Mouse (Mus musculus) MEL (cell line): Measurements from ENCODE around the gene Farsa. TPM values are rescaled to one million over a fixed set of nuclear protein-coding genes. Genes with fewer than 3 reads are reported as not detected.

ENCODE experiments used
- DNase-seq: peaks from one replicate; pipeline ENCODE4 v3.0.0; 2011; ENCODE audit warnings: low read depth, low spot score
- H3K27ac ChIP-seq: 2 replicates; pipeline ENCODE4 v1.5.1; 2012; ENCODE audit warnings: low read depth, mild to moderate bottlenecking, control low read depth, low read length, moderate library complexity; ENCODE audit not compliant: control insufficient read depth
- H3K27me3 ChIP-seq, 2 experiments: fragments of 150-350 bp in 1 of 2; sonication (generic) in 1 of 2; 2 replicates each; pipeline ENCODE4 v1.6.1; 2012; ENCODE audit warnings: low read length in 2 of 2, mild to moderate bottlenecking in 2 of 2, improper control_type of control experiment in 1 of 2, moderate library complexity in 1 of 2; ENCODE audit not compliant: insufficient read depth in 2 of 2, control insufficient read depth in 1 of 2
- H3K36me3 ChIP-seq, 2 experiments: 2 replicates each; pipeline ENCODE4 v1.6.1; 2012 to 2014; ENCODE audit warnings: low read length in 2 of 2, improper control_type of control experiment in 1 of 2, inconsistent platforms in 1 of 2, mild to moderate bottlenecking in 1 of 2; ENCODE audit not compliant: insufficient read depth in 2 of 2, control insufficient read depth in 1 of 2
- H3K4me1 ChIP-seq, 2 experiments: fragments of 150-350 bp in 1 of 2; sonication (generic) in 1 of 2; 2 replicates each; pipeline ENCODE4 v1.6.1; 2012; ENCODE audit warnings: low read length in 2 of 2, improper control_type of control experiment in 1 of 2, mild to moderate bottlenecking in 1 of 2; ENCODE audit not compliant: insufficient read depth in 2 of 2, control insufficient read depth in 1 of 2
- H3K4me3 ChIP-seq, 2 experiments: fragments of 150-350 bp in 1 of 2; sonication (generic) in 1 of 2; 2 replicates each; pipeline ENCODE4 v1.5.1; 2012; ENCODE audit warnings: low read depth in 2 of 2, low read length in 2 of 2, mild to moderate bottlenecking in 2 of 2, moderate library complexity in 2 of 2, control low read depth in 1 of 2, improper control_type of control experiment in 1 of 2; ENCODE audit not compliant: control insufficient read depth in 1 of 2, insufficient read depth in 1 of 2
- H3K79me2 ChIP-seq: 2 replicates; pipeline ENCODE4 v1.6.1; 2012; ENCODE audit warnings: mild to moderate bottlenecking, low read length, moderate library complexity; ENCODE audit not compliant: control insufficient read depth, poor library complexity, insufficient read depth
- H3K9ac ChIP-seq: 2 replicates; pipeline ENCODE4 v1.6.1; 2012; ENCODE audit warnings: low read depth, mild to moderate bottlenecking, control low read depth, low read length, moderate library complexity; ENCODE audit not compliant: control insufficient read depth, poor library complexity, severe bottlenecking
- H3K9me3 ChIP-seq: fragments of 150-350 bp; sonication (generic); replicated peaks from 2 replicates; pipeline ENCODE4 v1.6.1; 2012; ENCODE audit warnings: mild to moderate bottlenecking, low read length, improper control_type of control experiment, moderate library complexity; ENCODE audit not compliant: insufficient read depth
- CHD2 ChIP-seq: IDR thresholded peaks from 2 replicates; pipeline ENCODE4 v1.6.1; 2011; ENCODE audit warnings: low read length, improper control_type of control experiment
- CTCF ChIP-seq, 3 experiments: IDR thresholded peaks in 2 of 3; conservative IDR thresholded peaks in 1 of 3; 2 replicates each; pipeline ENCODE4 v1.5.1; 2011 to 2012; ENCODE audit warnings: low read length in 3 of 3, low read depth in 2 of 3, mild to moderate bottlenecking in 2 of 3, improper control_type of control experiment in 1 of 3, inconsistent platforms in 1 of 3, mixed read lengths in 1 of 3, moderate library complexity in 1 of 3; ENCODE audit not compliant: control insufficient read depth in 1 of 3, insufficient read depth in 1 of 3, poor library complexity in 1 of 3, severe bottlenecking in 1 of 3
- ELF1 ChIP-seq: IDR thresholded peaks from 2 replicates; pipeline ENCODE4 v1.6.1; 2014; ENCODE audit warnings: low read depth, mild to moderate bottlenecking, inconsistent platforms, low read length, improper control_type of control experiment, moderate library complexity
- ETS1 ChIP-seq: IDR thresholded peaks from 2 replicates; pipeline ENCODE4 v1.6.1; 2012; ENCODE audit warnings: low read depth, mild to moderate bottlenecking, inconsistent platforms, low read length, improper control_type of control experiment, moderate library complexity
- GATA1 ChIP-seq: IDR thresholded peaks from 2 replicates; pipeline ENCODE4 v1.6.1; 2011; ENCODE audit warnings: low read depth, low read length, improper control_type of control experiment
- JUND ChIP-seq: IDR thresholded peaks from 2 replicates; pipeline ENCODE4 v1.6.1; 2011; ENCODE audit warnings: low read depth, mild to moderate bottlenecking, improper control_type of control experiment, low read length
- MAX ChIP-seq: IDR thresholded peaks from 2 replicates; pipeline ENCODE4 v1.6.1; 2011; ENCODE audit warnings: low read length, improper control_type of control experiment
- MYB ChIP-seq: IDR thresholded peaks from 2 replicates; pipeline ENCODE4 v1.6.1; 2011; ENCODE audit warnings: mild to moderate bottlenecking, low read depth, low read length, improper control_type of control experiment
- NELFE ChIP-seq: IDR thresholded peaks from 2 replicates; pipeline ENCODE4 v1.6.1; 2011; ENCODE audit warnings: low read depth, low read length, improper control_type of control experiment
- NRF1 ChIP-seq: IDR thresholded peaks from 2 replicates; pipeline ENCODE4 v1.6.1; 2014; ENCODE audit warnings: low read depth, mild to moderate bottlenecking, inconsistent platforms, low read length, improper control_type of control experiment, moderate library complexity; ENCODE audit not compliant: poor library complexity, insufficient read depth, severe bottlenecking
- POLR2A ChIP-seq, 2 experiments: IDR thresholded peaks; 2 replicates each; pipeline ENCODE4 v1.6.1; 2011 to 2012; ENCODE audit warnings: low read length in 2 of 2, mild to moderate bottlenecking in 2 of 2, control low read depth in 1 of 2, improper control_type of control experiment in 1 of 2, low read depth in 1 of 2, moderate library complexity in 1 of 2; ENCODE audit not compliant: control insufficient read depth in 1 of 2, insufficient read depth in 1 of 2, poor library complexity in 1 of 2
- RAD21 ChIP-seq: IDR thresholded peaks from 2 replicates; pipeline ENCODE4 v1.6.1; 2011; ENCODE audit warnings: mild to moderate bottlenecking, low read depth, low read length, improper control_type of control experiment
- TBP ChIP-seq: IDR thresholded peaks from 2 replicates; pipeline ENCODE4 v1.8.0; 2011; ENCODE audit warnings: low read depth, low read length, improper control_type of control experiment
- USF2 ChIP-seq, 2 experiments: IDR thresholded peaks; 2 replicates each; pipeline ENCODE4 v1.6.1; 2011 to 2012; ENCODE audit warnings: improper control_type of control experiment in 2 of 2, low read length in 2 of 2, borderline replicate concordance in 1 of 2, inconsistent platforms in 1 of 2, low read depth in 1 of 2, mild to moderate bottlenecking in 1 of 2; ENCODE audit not compliant: insufficient read depth in 1 of 2
- ZC3H11A ChIP-seq: IDR thresholded peaks from 2 replicates; pipeline ENCODE4 v1.6.1; 2012; ENCODE audit warnings: low read depth, mild to moderate bottlenecking, inconsistent platforms, low read length, improper control_type of control experiment
- polyA plus RNA-seq, 2 experiments: library from polyadenylated mRNA; stranded (reverse) in 1 of 2; unstranded in 1 of 2; fragments of >175 nt in 1 of 2; fragments of >200 nt in 1 of 2; gene quantifications; 2 replicates each; pipeline versions ENCODE4 v1.2.1 to v1.2.4; 2012; ENCODE audit warnings: low replicate concordance in 2 of 2, low read depth in 1 of 2; ENCODE audit not compliant: insufficient read length in 2 of 2, insufficient read depth in 1 of 2, missing spikeins in 1 of 2
- total RNA-seq: library from RNA; depleted of rRNA; stranded (reverse); fragments of 300-350 nt; gene quantifications from 2 replicates; pipeline ENCODE4 v1.2.3, GENCODE M21; 2012

Farsa gene
- total and polyA plus RNA-seq, 3 experiments, result 152 to 295 (median 245) TPM

DNA sequence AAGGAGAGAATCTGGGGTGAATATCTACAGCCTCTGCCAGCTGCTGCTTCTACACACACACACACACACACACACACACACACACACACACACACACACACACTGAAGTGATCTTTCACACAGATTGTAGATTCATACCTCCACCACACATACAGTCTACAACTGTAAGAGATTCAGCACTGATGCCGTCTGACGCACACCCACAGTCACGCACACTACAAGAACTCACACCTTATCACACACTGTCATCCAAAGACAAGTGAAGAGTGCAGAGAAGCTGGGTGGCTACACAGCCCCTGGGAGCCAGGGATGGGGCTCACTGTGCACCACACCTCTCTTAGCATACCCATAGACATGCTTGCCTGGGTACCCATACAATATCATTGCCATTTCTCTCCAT, 43.0 kb upstream of the Farsa start:
- H3K4me1 ChIP-seq, result peaks cover 0 to 5% of the 10 kb centered on the region in 2 experiments; a peak in 3 of 4 replicates

DNA sequence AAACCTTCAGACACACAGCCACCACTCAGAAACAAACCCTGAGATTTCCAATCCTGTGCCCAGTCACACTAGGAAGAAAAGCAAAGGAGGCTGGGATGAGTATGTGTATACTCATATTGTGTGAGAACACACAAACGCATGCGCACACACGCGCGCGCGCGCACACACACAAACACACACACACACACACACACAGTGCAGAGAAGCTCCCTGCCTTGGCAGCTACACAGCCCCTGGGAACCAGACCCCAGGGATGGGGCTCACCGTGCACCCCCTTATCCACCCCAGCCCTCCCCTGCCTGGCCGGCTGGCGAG, 42.6 kb upstream of the Farsa start:
- Histone ChIP-seq H3K4me3 (no peak overlapping the region), H3K27ac (no peak overlapping the region), H3K27me3 (no peaks in the 10 kb centered on the region), H3K79me2 (no peaks in the 10 kb centered on the region), H3K9ac (no peak overlapping the region), H3K4me1 (peaks cover 0 to 5% of the 10 kb centered on the region in 2 experiments; a peak in 3 of 4 replicates), H3K9me3 (no peaks in the 10 kb centered on the region), H3K36me3 (peaks cover 0 to 2% of the 10 kb centered on the region in 2 experiments; a peak in 1 of 4 replicates)
- no peak for DNase-seq
- TF ChIP-seq NELFE (no peak), JUND (no peak), TBP (no peak), GATA1 (no peak), POLR2A (IDR thresholded peaks at IDR 0.05; ENCODE audit: control insufficient read depth in 1 of 2, insufficient read depth in 1 of 2, low read depth in 1 of 2, low read length in 2 of 2, poor library complexity in 1 of 2) (no peak), NRF1 (no peak), USF2 (IDR thresholded peaks at IDR 0.05; ENCODE audit: borderline replicate concordance in 1 of 2, insufficient read depth in 1 of 2, low read depth in 1 of 2, low read length in 2 of 2) (no peak), MYB (no peak), ZC3H11A (no peak), RAD21 (no peak), CTCF (IDR thresholded peaks at IDR 0.05 in 2 of 3, conservative IDR thresholded peaks at IDR 0.05 in 1 of 3; ENCODE audit: control insufficient read depth in 1 of 3, insufficient read depth in 1 of 3, low read depth in 2 of 3, low read length in 3 of 3, poor library complexity in 1 of 3, severe bottlenecking in 1 of 3) (no peak), ELF1 (no peak), ETS1 (no peak)

More for the DNA sequence above, 43.0 kb upstream of the Farsa start:
- H3K36me3 ChIP-seq, result peaks cover 0 to 2% of the 10 kb centered on the region in 2 experiments; a peak in 1 of 4 replicates
- H3K9me3 ChIP-seq, result no peaks in the 10 kb centered on the region
- no peaks in the 10 kb centered on the region for H3K27me3 ChIP-seq
- no peak overlapping the region for H3K27ac ChIP-seq
- TF ChIP-seq MAX (no peak), NRF1 (no peak), CHD2 (no peak)
- TF ChIP-seq, all 39 proteins: peak for 0
- Histone ChIP-seq H3K9ac (no peak overlapping the region), H3K79me2 (no peaks in the 10 kb centered on the region), H3K4me3 (no peak overlapping the region)
- no peak for DNase-seq
